Mouse (Mus musculus): ENCODE results near the gene Rbms3.
A peak's percentile ranks its signal among the peaks of the same experiment; 100 is the strongest.

Rbms3 gene

DNA sequence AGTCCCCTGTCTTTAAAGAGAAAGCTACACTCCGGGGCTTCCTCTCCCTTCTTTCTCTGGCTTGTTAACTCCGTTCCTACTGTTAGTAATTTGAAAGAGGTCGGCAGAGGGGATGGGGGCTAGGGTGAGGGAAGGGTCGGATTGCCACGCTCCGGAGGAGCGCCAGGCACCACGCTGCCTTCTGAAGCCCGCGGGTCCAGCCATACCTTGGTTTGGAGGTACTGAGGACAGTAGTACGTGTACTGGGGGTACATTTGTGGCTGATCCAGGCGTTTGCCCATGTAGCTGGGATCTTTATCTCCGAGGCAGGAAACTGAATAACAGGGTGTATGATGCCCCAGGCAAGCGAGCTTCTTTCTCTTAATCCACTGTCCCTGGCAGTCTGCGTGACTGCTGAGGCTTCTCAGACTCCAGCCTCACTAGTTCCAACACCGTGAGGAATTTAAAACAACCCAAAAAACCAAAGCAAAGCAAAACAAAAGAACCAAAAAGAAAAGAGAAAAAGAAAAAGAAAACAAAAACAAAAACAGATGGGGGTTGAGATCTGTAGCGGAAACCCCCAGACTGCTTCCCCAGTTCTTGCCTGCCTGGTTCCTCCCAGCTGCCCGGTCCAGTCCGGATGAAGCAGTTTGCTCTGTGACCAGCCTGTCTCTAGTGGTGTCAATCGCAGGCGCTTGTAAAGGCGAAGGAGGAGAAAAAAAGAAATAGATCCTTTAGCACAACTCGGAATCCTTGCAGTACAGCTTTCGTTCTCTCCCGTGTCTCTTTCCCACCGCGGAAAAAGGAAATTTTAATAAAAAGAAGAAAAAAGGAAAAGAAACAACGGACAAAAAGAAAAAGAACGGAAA lies 378.0 kb downstream of the Rbms3 start:
- DNase-seq (ENCODE audit: low spot score), result peak; percentile 74

DNA sequence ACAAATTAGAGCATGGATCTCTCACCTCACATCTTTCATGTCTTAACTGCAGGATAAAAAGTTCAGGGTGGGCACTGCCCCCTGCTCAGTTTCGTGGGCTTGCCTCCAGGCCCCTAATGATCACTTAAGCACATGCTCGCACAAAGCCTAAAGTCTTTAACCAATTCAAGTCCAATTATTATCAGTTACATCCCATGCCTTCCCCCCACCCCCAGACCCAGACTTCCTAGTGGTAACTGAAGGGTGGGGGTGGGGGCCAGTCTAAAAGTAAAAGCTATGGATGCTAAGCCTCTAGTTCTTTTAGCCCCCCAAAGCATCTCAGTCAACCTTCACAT lies 378.9 kb downstream of the Rbms3 start:
- no peak for DNase-seq (ENCODE audit: low spot score)

DNA sequence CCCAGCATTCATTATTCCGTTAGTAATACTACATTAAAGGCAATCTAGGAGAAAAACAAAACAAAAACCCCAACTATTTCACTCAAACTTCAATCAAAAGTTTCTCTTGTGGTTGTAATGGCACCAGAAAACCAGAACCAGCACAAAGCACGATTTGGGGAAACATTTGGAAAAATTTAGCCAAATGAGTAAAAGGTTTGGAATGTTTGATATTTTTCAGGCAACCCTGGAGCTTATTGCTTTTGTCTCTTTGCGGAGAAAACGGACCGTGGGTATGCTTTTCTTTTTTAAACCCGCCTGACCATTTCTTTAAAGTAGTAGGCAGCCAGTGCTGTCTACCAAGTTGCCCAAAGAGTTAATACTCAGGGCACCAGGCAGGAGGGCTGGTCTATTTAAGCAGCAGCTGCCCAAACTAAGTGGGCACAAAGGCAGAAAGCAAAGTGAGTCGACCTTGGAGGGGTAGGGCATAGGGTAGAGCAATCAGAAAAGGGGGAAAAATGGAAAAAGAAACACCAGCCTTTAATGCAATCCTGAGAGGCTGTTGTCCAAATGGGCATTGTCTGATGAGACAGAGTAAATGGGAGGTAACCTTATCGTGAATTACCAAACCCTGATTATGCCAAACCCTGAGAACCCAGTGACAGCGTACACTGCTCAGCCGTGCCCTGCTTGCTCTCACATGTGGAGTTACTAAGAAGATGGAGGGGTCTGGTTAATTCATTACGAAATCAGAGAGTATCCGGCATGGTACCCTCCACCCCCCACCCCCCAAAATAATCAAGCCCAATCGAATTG lies 379.5 kb downstream of the Rbms3 start:
- peak; percentile 51 for DNase-seq (ENCODE audit: low spot score)

DNA sequence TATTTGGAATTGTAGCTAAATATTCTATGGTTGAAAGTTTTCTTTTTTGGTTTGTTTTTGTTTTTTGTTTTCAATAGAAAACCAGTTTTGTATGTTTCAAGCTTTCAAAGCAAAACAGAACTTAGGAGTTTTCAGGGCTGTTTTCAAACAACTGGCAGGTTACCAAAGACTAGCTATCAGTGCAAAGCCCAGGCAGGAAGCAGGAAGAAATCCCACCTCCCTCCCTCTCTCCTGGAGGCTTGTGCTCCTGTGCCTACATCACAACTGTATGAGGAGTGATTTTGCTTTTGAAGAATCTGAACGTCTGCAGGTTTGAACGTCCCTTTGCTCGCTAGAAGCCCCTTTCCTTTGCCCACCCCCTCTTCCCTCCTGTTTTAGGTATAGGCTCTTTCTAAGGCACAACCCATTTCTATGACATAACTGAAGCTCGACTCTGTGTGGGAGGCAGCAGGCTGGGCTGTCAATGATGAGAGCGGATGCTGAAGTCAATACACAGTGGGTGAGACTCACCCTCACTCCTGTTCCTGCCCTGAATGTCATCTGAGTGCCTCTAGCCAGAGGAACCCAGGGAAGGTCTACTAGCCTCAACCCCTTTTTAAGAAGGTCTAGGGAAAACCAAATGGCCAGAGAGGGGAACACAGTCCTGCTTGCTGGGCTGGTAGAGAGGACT lies 382.3 kb downstream of the Rbms3 start:
- no peak for DNase-seq (ENCODE audit: low spot score)

DNA sequence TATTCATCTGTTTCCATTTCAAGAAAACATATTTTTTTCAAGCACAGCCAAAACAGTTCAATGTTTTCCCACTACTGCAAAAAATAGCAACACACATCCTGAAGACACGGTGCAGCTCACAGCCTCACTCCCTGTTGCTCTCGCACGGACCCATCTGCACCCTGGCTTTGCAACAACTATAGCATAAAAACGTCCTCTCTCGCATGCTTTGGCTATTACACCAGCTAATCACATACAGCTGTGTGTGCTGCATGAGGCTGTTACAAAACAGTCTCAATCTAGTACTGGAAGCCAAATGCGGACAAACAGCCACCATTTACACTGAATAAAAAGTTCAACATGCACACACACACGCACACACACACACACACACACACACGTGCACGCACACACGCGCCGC lies 383.5 kb downstream of the Rbms3 start:
- DNase-seq (ENCODE audit: low spot score), result peak; percentile 50

- no peak for DNase-seq (ENCODE audit: low spot score)
Observed at GRCm38 (mm10) chr9:117243365-117243764, 386.3 kb downstream of the Rbms3 start.

DNA sequence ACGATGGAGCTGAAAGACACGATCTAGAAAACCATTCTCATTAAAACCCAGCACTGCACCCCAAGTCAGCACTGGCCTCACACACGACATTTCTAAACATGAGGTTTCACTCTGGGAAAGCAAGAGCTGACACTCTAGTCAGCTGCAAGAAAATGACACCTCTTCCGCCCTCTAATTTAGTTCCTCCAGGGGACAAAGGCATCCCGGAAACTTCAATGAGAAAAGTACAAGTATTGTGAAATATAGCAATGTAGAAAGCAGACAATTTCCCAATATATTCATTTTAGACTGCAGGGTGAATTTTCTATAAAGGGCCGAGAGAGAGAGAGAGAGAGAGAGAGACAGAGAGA lies 395.0 kb downstream of the Rbms3 start:
- DNase-seq (ENCODE audit: low spot score), result no peak

- no peak for DNase-seq (ENCODE audit: low spot score)
Observed at GRCm38 (mm10) chr9:117234065-117234725, 395.5 kb downstream of the Rbms3 start.

- DNase-seq (ENCODE audit: low spot score), result no peak
Observed at GRCm38 (mm10) chr9:117222741-117223140, 407.0 kb downstream of the Rbms3 start.

GRCm38 (mm10) chr9:117221481-117221880 lies 408.2 kb downstream of the Rbms3 start:
- DNase-seq (ENCODE audit: low spot score), result no peak

DNA sequence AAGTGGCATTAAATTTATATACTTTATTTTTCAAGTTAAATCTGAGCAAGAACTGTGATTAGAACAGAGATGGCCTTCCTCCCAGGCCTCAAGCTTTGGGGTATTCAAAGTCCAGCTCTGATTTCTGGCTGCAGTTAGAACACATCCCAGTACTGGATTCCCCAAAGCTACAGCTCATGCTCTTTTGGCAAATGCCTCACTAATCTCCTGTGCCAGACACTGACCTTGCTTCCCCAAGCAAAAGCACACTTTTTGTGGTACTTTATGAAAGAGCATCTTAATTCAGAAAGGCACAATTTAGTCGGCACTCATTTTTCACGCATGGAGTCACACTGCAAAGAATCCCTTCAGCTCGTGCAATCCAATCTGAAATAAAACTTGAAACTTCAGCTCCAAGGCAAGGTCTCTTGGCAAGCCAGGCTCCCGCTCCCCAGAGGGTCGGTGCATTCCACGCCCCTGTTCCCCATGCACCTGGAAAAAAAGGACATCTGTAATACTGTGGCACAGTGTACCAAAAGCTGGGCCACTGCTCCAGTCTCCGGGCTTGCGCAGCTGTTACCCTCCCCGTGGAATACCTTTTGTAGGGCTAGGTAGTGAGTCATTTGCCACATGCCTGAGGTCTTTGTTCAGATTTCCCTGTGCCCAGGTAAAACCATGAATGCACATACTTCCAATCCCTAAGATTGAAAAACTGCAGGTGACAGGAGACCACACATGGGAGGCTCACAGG lies 413.5 kb downstream of the Rbms3 start:
- DNase-seq (ENCODE audit: low spot score), result no peak

DNA sequence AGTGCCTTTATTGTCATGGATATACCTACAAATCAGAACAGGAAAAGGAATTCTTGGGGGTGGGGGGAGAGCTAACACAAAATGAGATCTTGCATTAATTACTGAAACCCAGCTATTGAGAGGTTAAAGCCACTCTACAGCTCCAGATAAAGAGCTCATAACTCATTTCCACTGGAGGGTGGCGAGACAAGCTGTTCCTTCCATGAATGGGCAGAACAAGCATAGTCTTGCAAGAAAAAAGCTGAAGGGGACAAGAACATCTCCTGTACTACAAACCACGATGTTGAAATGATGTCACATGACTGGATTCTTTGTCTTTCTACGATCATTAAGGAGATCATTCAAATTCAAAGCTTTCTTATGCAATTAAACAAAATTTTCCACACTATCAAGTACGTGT lies 417.7 kb downstream of the Rbms3 start:
- DNase-seq (ENCODE audit: low spot score), result no peak

- no peak for DNase-seq (ENCODE audit: low spot score)
Observed at GRCm38 (mm10) chr9:117210344-117210743, 419.4 kb downstream of the Rbms3 start.

GRCm38 (mm10) chr9:117205395-117205794 lies 424.3 kb downstream of the Rbms3 start:
- DNase-seq (ENCODE audit: low spot score), result peak; percentile 33

DNA sequence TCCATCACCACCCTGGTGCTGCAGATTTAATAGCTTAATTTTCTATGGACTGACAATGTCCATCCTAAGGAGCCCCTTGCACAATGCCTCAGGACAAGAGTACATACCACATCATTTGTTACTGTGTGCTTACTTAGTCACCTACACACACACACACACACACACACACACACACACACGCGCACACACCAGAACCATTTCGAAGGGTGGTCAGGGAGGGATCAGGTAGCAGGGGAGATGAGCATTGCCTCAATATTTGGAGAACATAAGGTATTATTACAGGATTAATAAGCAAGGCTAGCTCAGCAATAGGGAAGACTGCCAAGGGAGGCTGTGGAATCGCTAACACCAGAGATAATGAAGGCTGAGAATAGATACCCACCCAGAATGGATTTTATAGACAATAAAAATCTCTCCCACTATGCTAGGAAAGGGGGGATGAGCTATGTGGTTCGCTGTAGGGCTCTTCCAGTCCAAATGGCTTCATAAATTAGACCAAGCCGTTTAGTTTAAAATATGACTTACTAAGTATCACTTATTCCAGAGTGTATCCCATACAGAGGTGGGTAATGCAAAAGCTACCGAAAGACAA lies 429.6 kb downstream of the Rbms3 start:
- DNase-seq (ENCODE audit: low spot score), result no peak

- DNase-seq (ENCODE audit: low spot score), result no peak
Observed at GRCm38 (mm10) chr9:117197531-117197930, 432.2 kb downstream of the Rbms3 start.

DNA sequence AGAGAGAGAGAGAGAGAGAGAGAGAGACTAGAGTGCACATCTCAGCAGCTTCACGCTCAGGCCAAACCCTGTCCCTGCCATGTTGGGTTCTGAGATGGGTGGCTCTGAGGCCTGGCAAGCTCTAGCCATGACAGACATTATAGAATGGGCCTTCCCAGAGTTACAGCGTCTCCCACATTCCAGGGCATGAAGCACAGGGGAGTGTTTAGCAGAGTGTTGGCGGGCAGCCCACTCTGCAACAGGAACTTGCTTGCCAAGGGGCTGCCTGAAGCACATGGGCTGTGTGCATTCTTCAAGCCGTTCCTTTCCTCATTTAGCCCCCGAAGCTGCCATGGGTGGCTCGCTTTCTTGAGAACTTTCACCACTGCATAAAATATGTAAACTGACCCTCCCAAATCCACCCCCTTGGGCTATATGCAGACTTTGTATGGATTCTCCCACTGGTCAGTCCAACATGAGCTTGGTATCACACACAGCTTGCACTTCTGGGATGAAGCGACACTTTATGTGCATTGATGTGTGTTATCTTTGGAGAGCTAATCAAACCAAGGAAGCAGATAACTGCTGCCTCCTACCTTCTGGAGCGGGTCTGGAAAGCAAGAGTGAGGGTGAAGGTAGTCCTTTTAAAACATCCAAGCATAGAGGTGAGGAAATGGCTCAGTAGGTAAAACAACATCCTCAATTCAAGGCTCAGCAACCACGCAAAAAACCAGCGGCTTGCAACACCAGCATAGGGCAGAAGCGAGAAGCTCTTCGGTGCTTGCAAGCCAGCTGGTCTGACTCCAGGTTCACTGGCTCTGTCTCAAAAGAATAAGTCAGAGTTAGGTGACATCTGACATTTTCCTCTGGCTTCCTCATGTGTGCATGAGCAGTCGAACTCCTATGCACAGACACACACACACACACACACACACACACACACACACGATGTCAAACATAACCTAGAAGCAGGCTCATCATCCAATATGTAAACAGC lies 436.9 kb downstream of the Rbms3 start:
- DNase-seq (ENCODE audit: low spot score), result no peak

GRCm38 (mm10) chr9:117192093-117192492 lies 437.6 kb downstream of the Rbms3 start:
- no peak for DNase-seq (ENCODE audit: low spot score)

- DNase-seq (ENCODE audit: low spot score), result no peak
Observed at GRCm38 (mm10) chr9:117188406-117188805, 441.3 kb downstream of the Rbms3 start.

All from embryo, embryonic 10.5 days (tissue).